Comparison of ENCODE assay signal across 9 mouse cellular contexts in the genomic region with DNA sequence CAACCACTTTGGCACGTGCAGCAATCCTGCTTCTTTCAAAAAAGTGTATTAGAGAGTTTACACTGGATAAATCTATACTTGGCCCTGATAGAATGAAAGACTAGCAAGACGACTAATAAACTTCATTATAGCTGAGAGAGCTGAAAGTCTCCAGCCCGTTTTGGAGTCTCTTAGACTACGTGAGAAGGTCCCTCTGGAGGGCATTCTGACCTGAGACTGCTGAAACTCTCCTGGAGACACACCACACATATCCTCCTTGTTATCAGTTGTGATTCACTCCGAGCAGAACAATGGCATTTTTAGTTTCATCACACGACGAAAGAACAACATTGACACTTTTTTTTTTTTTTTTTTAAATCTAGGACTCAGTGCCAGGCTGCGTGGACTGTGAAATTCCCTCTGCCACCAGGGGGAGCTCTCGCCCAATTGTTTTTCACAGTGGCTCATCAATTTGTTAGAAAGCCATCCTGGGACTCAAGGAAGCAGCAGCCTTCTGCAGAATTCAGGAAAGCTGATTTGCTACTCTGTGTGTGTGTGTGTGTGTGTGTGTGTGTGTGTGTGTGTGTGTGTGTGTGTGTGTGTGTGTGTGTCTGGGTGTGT.
DNase-seq lines count a peak whose midpoint lies in the region; ATAC-seq lines count a peak whose summit lies in the region.
"Had no signal": no experiment of that assay in that cellular context is flagged by ENCODE, and none has a peak within 500 bp of the region (broad histone marks: within the 10 kb centered on the region; RNA-seq: fewer than 3 reads in every experiment).

No protein-coding gene starts in this region.

- peak; percentile 90 for DNase-seq in NIH3T3 (ENCODE audit: low read depth)
- DNase-seq in c-Kit-positive CD71-positive TER-119-negative erythroid progenitor cells, embryonic 14.5 days (ENCODE audit: low read depth): peak; percentile 8
- peak; percentile 92 to 93 for DNase-seq in layer of hippocampus, postnatal 10 days (ENCODE audit: low spot score in 2 of 2)
- peak; percentile 85 for DNase-seq in lung, postnatal 36 days
- peak; percentile 74 to 75 for DNase-seq in right cerebral cortex, postnatal 36 days (ENCODE audit: low spot score in 2 of 2)
- peak; percentile 77 to 81 for DNase-seq in urinary bladder, postnatal 36 days (ENCODE audit: low spot score in 2 of 2)

- no peak overlapping the region for H3K4me3 ChIP-seq in forebrain, embryonic 16.5 days (replicated peaks; ENCODE audit: low read length)
- H3K4me3 ChIP-seq: myocyte had no signal

- no peaks in the 10 kb centered on the region for H3K27me3 ChIP-seq in forebrain, embryonic 16.5 days (replicated peaks; ENCODE audit: control insufficient read depth, insufficient read depth, low read length)

- no peaks in the 10 kb centered on the region for H3K9me3 ChIP-seq in forebrain, embryonic 16.5 days (ENCODE audit: control insufficient read depth, low read length)

- H3K4me1 ChIP-seq in forebrain, embryonic 16.5 days (replicated peaks; ENCODE audit: control insufficient read depth, insufficient read depth, low read length): peaks cover 6% of the 10 kb centered on the region; the same call in 1 of the 2 replicates

- 27% methylated on average over 9 of the region's 9 CpGs for WGBS in forebrain, embryonic 16.5 days

- no peak overlapping the region for H3K27ac ChIP-seq in forebrain, embryonic 16.5 days (ENCODE audit: low read length)

- no peak overlapping the region for H3K4me2 ChIP-seq in forebrain, embryonic 16.5 days (ENCODE audit: low read length)

- peak; percentile 79 for ATAC-seq in forebrain, embryonic 16.5 days
- peak; percentile 86 to 92 for ATAC-seq in hematopoietic stem cell, adult 5-6 weeks (replicated peaks in 1 of 2; ENCODE audit: insufficient read depth in 1 of 2, low FRiP score in 2 of 2, low TSS enrichment in 1 of 2, low read depth in 1 of 2, poor library complexity in 2 of 2, severe bottlenecking in 2 of 2)

- H3K9ac ChIP-seq in forebrain, embryonic 16.5 days (replicated peaks; ENCODE audit: low read depth, low read length): 0 out of 2 replicates have a peak overlapping the region, but pooled peaks have one; percentile 25

- no peaks in the 10 kb centered on the region for H3K36me3 ChIP-seq in forebrain, embryonic 16.5 days (ENCODE audit: control insufficient read depth, insufficient read depth)

Comparison
In these comparisons a context has a peak if more than half of its experiments do, and no peak if none do; other contexts are left out.
1. DNase-seq: peak in every context shown above with its lines; median percentile 92 in layer of hippocampus, postnatal 10 days; 90 in NIH3T3; 85 in lung, postnatal 36 days; 79 in urinary bladder, postnatal 36 days; 74 in right cerebral cortex, postnatal 36 days; 8 in c-Kit-positive CD71-positive TER-119-negative erythroid progenitor cells, embryonic 14.5 days.